Mouse (Mus musculus) G1E (cell line): Measurements from ENCODE around the gene Ndufa4l2. TPM values are rescaled to one million over a fixed set of nuclear protein-coding genes. Genes with fewer than 3 reads are reported as not detected.

Source experiments
- ATAC-seq: 2 replicates; pipeline ENCODE4 v1.8.0; 2016; ENCODE audit warnings: mild to moderate bottlenecking; ENCODE audit not compliant: insufficient number of reproducible peaks, poor library complexity, low FRiP score, severe bottlenecking; ENCODE audit errors: extremely low read depth
- DNase-seq: peaks from one replicate; pipeline ENCODE4 v3.0.0; 2012; ENCODE audit warnings: low spot score
- H3K27me3 ChIP-seq: 2 replicates; pipeline ENCODE4 v1.6.1; 2012; ENCODE audit warnings: mild to moderate bottlenecking, low read length, inconsistent platforms; ENCODE audit not compliant: insufficient read depth
- H3K36me3 ChIP-seq: replicated peaks from 2 replicates; pipeline ENCODE3; 2012; ENCODE audit warnings: mild to moderate bottlenecking, inconsistent platforms
- H3K4me1 ChIP-seq: 2 replicates; pipeline ENCODE4 v1.6.1; 2012; ENCODE audit warnings: low read depth, low read length, inconsistent platforms, mixed read lengths; ENCODE audit not compliant: insufficient read depth
- H3K4me3 ChIP-seq: 2 replicates; pipeline ENCODE4 v1.5.1; 2012; ENCODE audit warnings: low read depth, mild to moderate bottlenecking, inconsistent platforms, low read length, moderate library complexity, mixed read lengths
- H3K9me3 ChIP-seq: replicated peaks from 2 replicates; pipeline ENCODE4 v1.6.1; 2012; ENCODE audit warnings: inconsistent platforms
- CTCF ChIP-seq: IDR thresholded peaks from 2 replicates; pipeline ENCODE4 v1.5.1; 2012; ENCODE audit warnings: low read depth, low read length, inconsistent platforms, mixed read lengths
- GATA1 ChIP-seq: IDR thresholded peaks from 2 replicates; pipeline ENCODE4 v1.6.1; 2012; ENCODE audit warnings: borderline replicate concordance, low read length, inconsistent platforms, mixed read lengths
- GATA2 ChIP-seq: IDR thresholded peaks from 2 replicates; pipeline ENCODE4 v1.6.1; 2012; ENCODE audit warnings: low read depth, low read length, inconsistent platforms, borderline replicate concordance
- POLR2AphosphoS5 ChIP-seq: IDR thresholded peaks from 2 replicates; pipeline ENCODE4 v1.6.1; 2012; ENCODE audit warnings: low read depth, low read length, inconsistent platforms; ENCODE audit not compliant: insufficient replicate concordance
- TAL1 ChIP-seq: conservative IDR thresholded peaks from 2 replicates; pipeline ENCODE4 v1.6.1; 2012; ENCODE audit warnings: low read depth, low read length, inconsistent platforms, mixed read lengths
- polyA plus RNA-seq: library from polyadenylated mRNA; stranded (reverse); fragments of >175 nt; gene quantifications from 2 replicates; pipeline ENCODE4 v1.2.3, GENCODE M21; 2012
- total RNA-seq, 2 experiments: library from RNA; stranded (forward) in 1 of 2; stranded (reverse) in 1 of 2; fragments of 200-1000 nt in 1 of 2; fragments of >200 nt in 1 of 2; fragmentation: Nextera tagmentation in 1 of 2; gene quantifications; 2 replicates each; pipeline ENCODE4 v1.2.3; 2014 to 2017

Ndufa4l2 gene
- total and polyA plus RNA-seq, 3 experiments, result 238 to 1,245 (median 976) TPM

DNA sequence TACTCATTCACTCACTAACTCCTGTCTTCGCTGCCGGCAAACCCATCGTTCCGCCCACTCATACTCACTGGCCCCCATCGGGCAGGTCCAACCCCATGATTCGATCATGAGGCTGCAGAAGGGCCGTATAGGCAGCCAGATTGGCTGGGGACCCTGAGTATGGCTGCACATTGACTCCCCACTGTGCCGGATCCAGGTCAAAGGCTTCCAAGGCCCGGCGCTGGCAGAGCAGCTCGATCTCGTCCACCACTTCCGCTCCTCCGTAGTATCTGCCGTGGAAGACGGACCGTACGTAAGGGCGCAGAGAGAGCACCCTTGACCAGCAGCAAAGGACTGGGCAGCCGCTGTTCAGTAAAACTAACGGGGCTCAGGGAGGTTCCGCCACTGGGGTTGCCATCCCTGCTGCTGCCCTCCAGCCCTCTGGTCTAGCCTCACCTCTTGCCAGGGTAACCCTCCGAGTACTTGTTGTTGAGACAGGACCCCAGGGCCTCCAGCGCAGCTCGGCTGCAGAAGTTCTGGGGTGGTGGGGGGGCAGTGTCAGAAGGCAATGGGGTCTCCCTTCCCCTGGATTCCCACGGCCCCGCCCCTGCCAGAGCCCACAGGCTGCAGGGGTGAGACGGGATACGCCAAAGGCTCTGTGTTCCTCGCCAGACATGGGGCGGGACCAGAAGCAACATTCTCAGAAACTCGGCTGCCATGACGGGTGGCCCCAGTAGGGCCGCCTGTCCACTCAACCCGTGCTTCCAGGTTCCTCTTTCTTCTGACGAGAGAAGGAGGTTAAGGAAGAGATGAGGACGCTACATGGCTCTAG lies 5.3 kb downstream of the Ndufa4l2 start:
- Histone ChIP-seq H3K4me1 (peaks cover 83% of the 10 kb centered on the region), H3K4me3 (peak overlapping the region; percentile 77), H3K27me3 (peaks cover 10% of the 10 kb centered on the region), H3K36me3 (peaks cover 63% of the 10 kb centered on the region), H3K9me3 (no peaks in the 10 kb centered on the region)
- ATAC-seq (0 out of 2 replicates have a peak, but pooled peaks have one; percentile 2), DNase-seq (peak; percentile 64)
- no peak for TF ChIP-seq POLR2AphosphoS5
- TF ChIP-seq TAL1, result no peak
- TF ChIP-seq GATA2, result no peak
- no peak for TF ChIP-seq GATA1
- TF ChIP-seq CTCF, result no peak

DNA sequence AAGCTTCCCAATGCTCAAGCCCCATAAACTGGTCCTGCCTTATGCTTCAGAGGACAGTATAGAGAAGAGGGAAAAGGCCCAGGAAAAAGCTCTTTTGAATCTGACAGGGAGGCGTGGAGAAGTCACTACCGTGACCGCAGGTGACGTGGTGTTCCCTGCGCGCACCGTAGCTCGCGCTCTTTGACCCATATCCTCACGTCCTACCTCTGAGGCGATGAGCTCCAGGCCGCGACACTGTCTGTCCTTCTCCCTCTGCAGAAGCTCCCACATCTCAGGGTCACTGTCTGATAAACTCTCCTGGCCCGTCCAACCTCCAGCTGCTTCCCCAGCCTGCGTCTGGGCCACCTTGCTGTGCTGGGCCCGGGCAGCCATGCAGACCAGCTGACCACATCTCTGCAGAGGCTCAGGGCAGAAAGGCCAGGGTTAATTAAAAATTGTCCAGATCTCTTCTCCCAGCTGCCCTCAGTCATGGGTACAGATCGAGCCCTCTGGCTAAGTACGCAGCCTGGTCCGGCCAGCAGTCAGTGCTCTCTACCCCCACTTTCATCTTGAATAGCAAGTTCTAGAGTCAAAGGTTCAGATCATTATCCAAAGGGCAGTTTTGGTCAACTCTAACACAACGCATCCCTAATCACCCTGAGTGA lies 6.1 kb downstream of the Ndufa4l2 start:
- Histone ChIP-seq H3K36me3 (peaks cover 56% of the 10 kb centered on the region), H3K4me1 (peaks cover 83% of the 10 kb centered on the region), H3K9me3 (no peaks in the 10 kb centered on the region), H3K27me3 (peaks cover 17% of the 10 kb centered on the region), H3K4me3 (peak overlapping the region; percentile 77)
- DNase-seq (no peak), ATAC-seq (peak; percentile 4)
- TF ChIP-seq TAL1, result no peak
- no peak; the same call in 1 of the 2 replicates for TF ChIP-seq POLR2AphosphoS5
- no peak for TF ChIP-seq CTCF
- TF ChIP-seq GATA2, result no peak
- no peak for TF ChIP-seq GATA1

DNA sequence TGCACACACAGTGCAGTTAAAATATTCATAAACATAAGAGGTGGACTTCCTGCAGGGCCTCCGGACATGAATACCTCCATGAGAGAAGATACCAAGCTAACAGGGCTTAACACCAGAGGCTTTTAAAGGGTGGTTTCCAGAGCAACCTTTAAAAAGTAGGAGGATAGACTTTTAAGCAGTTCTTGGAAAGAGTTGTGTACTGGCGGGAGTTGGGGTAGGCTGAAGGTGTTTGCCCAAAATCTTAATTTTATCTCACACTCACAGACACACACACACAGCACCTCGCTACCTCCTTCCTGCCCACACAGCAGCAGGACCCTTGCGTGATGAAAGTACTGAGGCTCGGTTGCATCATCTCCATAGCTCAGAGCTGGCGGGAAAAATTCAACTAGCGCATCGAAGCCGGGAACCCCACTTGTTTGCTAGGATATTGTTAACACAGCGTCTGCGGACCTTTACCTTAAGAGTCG lies 6.9 kb downstream of the Ndufa4l2 start:
- Histone ChIP-seq H3K36me3 (peaks cover 48% of the 10 kb centered on the region), H3K4me1 (peaks cover 77% of the 10 kb centered on the region), H3K4me3 (peak overlapping the region; percentile 77), H3K9me3 (peaks cover 6% of the 10 kb centered on the region), H3K27me3 (peaks cover 25% of the 10 kb centered on the region)
- ATAC-seq (peak; percentile 19; the same call in 1 of the 2 replicates), DNase-seq (no peak)
- TF ChIP-seq TAL1 (peak; percentile 43; the same call in 1 of the 2 replicates), GATA1 (no peak)

DNA sequence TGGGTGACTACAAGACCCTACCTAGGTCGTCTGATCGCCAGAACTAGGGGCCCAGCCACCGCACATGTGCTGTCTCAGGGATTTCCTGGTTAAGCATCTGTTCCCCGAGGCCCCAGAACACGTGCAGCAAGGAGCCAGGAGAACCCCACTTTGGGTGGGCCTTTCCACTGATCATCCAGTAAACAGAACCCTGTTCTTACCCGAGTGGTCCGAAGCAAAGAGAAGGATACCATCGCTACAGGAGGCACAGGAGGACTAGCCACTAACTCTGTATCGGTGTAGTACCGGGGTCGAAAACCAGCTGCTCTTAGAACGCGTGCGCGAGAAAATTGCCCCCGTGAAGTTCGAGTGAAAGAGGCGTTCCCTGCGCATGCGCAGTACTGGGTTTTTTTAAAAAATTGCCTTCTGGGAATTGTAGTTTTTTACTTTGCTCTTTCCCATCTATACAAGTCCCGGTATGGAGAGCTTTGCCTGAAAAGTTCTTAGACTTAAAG lies 7.4 kb downstream of the Ndufa4l2 start, which contains the start of gene Shmt2:
TSS of gene Shmt2 (minus strand) at position 357 of the 494 bp plus-strand sequence.
- ATAC-seq (peak; percentile 31), DNase-seq (peak; percentile 79)
- peaks cover 30% of the 10 kb centered on the region for H3K27me3 ChIP-seq
- peak within 1 kb of the TSS; percentile 77 for H3K4me3 ChIP-seq
- TF ChIP-seq CTCF (no peak), TAL1 (no peak), GATA1 (no peak), GATA2 (no peak), POLR2AphosphoS5 (no peak)
- H3K36me3 ChIP-seq, result peaks cover 43% of the 10 kb centered on the region
- peaks cover 72% of the 10 kb centered on the region for H3K4me1 ChIP-seq
- H3K9me3 ChIP-seq, result peaks cover 11% of the 10 kb centered on the region

- DNase-seq, result no peak
- TF ChIP-seq POLR2AphosphoS5 (no peak), GATA1 (no peak), CTCF (no peak), TAL1 (no peak), GATA2 (no peak)
- ATAC-seq, result no peak
- peaks cover 46% of the 10 kb centered on the region for H3K4me1 ChIP-seq
- peaks cover 18% of the 10 kb centered on the region for H3K9me3 ChIP-seq
- H3K36me3 ChIP-seq, result peaks cover 16% of the 10 kb centered on the region
- H3K4me3 ChIP-seq, result peak overlapping the region; percentile 64; the same call in 1 of the 2 replicates
- peaks cover 56% of the 10 kb centered on the region for H3K27me3 ChIP-seq
Observed at GRCm38 (mm10) chr10:127524646-127525255, 10.0 kb downstream of the Ndufa4l2 start.

DNA sequence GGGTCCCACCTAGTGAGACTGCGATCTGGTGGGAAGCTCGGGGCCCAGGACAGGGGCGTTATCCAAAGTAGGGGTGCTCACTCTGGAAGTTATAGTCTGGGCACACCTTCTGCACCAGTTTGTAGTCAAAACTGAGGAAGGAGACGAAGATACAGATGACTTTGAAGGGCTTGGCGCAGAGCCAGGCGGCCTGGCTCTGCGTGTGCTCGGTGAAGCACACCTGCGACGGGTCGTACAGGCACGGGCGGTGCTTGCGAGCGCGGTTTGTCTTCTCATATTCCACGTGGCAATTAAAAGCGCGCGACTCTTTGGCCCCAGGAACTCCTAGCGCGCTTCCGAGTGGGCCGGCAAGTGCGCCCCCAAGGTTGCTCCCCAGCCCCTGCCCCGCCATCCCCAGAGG lies 11.3 kb downstream of the Ndufa4l2 start:
- Histone ChIP-seq H3K4me1 (peaks cover 34% of the 10 kb centered on the region), H3K36me3 (peaks cover 3% of the 10 kb centered on the region), H3K4me3 (no peak overlapping the region), H3K9me3 (peaks cover 18% of the 10 kb centered on the region), H3K27me3 (peaks cover 68% of the 10 kb centered on the region)
- ATAC-seq (no peak), DNase-seq (no peak)
- no peak for TF ChIP-seq CTCF
- no peak for TF ChIP-seq TAL1
- TF ChIP-seq POLR2AphosphoS5, result no peak
- TF ChIP-seq GATA2, result no peak
- no peak for TF ChIP-seq GATA1
